Mouse (Mus musculus) layer of hippocampus, adult 9-10 months (tissue): Measurements from ENCODE around the gene Fam69a.
A peak's percentile ranks its signal among the peaks of the same experiment; 100 is the strongest.
"Not testable (repeated sequence)": the region's sequence is repeated elsewhere in the genome, so short reads cannot be mapped to it uniquely, and the experiment has no call there.

ENCODE experiments used
- DNase-seq: peaks from one replicate; pipeline ENCODE4 v3.0.0; 2022; ENCODE audit warnings: low spot score

Fam69a gene

DNA sequence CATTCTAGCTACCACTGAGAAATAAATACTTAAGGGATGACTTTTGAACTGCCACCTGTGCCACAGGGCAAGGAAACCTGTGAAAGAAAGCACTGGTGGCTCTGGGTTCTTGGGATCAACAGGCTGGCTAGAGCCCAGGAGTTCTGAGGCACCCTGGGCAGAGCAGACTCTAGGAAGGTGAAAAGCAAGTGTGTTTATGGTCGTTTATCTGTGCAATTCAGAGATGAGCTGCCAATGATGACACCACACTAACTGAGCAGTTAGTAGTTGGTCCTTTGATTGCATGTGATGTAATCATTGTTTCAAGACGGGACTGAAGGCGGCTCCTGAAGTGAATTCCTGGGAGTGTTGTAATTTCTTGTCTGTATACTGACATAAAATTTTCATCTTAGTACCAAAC, 82.6 kb downstream of the Fam69a start:
- no peak for DNase-seq

DNA sequence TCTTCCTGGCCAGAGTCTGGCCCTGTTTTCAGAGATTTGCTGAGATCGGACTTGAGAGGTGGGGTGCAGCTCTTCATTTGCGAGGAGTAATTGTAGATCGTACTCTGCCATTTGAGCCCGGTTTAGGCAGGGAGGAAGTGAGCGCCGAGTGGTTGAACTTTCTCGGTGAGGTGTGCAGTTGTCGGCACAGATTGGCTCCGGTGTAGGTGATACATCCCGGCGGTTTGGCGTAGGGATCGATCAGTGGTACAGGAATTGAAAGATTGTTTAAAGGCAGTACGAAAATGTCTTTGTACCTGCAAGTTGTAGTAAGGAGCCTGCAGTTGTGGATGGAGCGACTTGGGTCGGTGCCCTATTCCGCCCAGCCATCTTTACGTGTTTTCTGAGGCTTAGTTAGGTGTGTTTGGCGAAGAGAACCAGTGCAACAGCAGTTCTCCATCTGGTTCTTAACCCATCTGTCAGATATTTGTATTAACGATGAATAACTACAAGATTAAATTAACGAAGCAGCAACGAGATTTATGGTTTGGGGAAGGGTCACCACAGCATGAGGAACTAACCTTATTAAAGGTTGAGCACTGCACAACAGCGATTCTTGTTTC, 85.8 kb downstream of the Fam69a start:
- peak; percentile 27 for DNase-seq

DNA sequence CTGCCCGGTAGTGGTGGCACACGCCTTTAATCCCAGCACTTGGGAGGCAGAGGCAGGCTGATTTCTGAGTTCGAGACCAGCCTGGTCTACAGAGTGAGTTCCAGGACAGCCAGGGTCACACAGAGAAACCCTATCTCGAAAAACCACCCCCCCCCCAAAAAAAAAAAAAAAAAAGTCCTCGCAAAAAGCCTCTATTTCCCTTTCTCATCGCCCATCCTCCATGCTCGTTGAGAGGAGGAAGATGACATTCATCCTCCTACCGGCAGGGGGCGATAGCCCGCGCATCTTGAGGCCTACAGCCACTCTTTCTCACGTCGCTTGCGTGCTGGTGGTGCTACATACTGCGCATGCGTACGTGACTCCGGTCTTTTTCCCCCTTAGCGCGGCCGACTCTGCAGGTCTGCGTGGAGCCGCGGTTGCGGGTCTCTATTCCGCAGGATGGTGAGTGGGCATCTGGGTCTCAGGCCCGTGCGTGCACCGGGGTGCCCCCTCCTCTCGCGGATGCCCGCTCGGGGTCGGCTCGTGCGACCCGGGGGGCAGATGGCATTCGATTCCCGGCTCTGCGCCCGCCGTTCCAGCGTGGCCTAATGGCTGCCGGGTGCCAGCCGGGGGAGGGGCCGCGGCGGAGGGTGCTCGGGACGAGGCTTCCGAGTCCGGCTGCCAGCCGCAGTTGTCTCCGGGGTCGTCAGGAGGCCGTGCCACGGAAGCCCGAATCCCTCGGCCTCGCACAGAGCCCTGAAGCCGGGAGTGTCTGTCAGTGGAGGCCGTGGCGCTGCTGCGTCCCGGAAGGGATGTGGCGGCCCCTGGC, 86.5 kb downstream of the Fam69a start, which contains the start of gene Rpl5:
Rpl5 (plus strand) TSS at position 297 of the 808 bp plus-strand sequence.
- peak; percentile 94 for DNase-seq

DNA sequence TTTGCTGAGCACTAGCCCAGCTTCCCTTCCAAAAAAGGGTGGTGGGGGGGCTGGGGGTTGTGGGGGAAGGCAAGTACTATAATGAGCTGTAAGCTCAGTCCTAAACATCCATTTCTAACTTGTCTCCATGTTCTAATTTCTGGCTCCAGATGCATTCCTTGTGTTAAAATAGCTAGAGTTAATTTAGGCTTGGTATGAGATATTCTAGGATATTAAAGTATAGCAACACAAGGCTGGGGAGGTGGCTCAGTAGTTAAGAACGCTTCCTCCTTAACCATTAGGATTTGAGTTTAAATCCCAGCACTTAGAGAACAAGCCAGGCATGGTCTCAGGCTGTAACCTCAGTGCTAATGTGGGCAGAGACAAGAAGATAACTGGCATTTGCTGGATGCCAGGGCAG, 90.6 kb downstream of the Fam69a start:
- no peak for DNase-seq

DNA sequence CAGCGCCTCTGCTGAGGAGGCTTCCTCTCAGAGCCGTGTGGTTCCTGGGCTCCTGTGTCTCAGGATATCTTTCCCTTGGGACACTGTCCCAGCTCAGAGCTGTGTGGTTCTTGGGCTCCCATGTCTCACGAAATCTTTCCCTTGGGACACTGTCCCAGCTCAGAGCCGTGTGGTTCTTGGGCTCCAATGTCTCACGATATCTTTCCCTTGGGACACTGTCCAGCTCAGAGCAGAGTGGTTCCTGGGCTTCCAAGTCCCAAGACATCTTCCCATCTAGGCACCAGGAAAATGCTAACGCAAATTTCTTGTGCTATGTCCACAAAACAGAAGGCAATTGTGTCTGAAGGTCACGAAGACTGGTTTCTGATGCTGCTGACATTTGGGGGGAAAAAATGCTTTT, 92.2 kb downstream of the Fam69a start:
- no peak for DNase-seq

DNA sequence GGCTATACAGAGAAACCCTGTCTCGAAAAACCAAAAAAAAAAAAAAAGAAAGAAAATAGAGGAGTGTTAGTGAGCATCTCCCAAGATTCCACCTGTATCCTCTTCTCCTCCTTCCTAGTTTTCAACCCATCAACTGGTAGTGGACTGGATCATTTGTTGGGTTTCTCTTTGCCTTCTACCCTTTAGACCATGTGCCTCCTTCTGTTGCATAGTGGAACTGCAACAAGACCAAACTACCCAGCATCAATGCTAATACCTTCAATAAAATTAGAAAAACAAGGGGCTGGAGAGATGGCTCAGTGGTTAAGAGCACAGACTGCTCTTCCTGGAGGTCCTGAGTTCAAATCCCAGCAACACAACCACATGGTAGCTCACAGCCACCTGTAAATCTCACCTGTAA, 95.4 kb downstream of the Fam69a start:
- DNase-seq = not testable (repeated sequence)

DNA sequence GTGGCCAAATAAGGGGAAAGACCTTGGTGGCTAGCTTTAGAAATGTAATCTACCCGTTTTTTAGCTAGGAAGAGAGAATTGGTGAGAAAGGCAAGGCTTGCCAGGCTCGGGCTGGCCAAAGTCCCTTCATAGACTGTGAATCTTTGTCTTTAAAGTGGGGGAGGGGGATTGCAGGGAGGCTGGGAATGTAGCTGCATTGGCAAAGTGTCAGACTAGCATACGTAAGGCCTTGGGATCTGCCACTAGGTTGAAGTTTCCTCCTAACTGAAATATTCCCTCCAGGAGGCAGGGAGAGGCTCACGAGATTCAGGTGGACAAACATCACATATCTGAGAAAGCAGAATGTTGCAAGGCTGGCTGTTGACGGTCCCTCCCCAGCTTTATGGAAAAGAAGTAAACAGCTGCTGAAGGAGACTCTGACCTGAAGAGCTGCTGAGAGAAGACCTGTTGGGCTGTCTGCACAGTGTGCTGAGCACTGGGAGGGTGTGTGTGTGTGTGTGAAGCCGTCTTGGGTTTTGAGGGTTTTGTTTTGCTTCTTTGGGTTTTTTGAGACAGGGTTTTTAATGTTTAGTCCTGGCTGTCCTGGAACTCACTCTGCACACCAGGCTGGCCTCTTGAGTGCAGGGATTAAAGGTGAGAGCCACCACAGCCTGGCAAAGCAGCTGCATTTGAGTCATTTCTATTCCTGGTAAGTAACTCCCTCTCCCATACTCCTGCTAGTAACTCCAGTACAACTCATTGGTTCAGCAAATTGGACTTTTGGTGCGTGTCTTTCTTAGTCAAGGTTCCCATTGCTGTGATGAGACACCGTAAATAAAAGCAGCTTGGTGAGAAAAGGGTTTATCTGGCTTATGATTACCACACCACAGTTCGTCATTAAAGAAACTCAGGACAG, 96.6 kb downstream of the Fam69a start:
- no peak for DNase-seq

DNA sequence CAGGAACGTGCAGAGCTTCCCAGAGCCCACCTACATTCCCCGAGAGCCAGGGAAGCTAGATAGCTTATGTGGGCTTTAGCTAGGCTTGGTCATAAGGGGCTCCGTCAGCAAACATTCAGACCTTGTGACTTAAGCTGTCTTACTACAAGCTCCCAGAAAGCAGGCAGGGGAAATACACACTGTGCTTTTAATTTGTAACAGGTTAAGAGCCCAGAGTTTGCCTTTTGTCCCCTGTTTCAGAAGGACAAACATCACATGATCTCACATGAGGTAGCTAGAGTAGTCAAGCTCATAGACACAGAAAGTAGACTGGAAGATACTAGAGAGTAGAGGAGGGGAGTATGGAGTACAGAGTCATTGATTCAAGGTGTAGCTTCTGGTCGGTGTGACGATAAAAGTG, 106.2 kb downstream of the Fam69a start:
- DNase-seq = no peak

DNA sequence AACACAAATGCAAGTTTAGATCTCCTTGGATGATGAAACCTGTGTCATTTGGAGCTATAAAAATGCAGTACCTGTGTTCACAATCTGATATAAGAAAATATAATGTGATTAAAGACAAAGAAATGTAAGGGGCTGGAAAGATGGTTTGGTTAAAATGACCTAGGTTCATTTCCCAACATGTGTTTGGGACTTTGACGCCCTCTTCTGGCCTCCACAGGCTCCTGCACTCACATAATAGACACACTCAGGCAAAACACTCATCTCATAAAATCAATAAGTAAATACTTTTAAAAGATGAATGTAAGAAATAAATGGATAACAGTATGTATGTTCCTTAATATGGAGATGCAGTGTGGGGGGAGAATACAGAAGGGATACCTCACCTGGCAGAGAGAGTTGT, 109.8 kb downstream of the Fam69a start:
- no peak for DNase-seq

DNA sequence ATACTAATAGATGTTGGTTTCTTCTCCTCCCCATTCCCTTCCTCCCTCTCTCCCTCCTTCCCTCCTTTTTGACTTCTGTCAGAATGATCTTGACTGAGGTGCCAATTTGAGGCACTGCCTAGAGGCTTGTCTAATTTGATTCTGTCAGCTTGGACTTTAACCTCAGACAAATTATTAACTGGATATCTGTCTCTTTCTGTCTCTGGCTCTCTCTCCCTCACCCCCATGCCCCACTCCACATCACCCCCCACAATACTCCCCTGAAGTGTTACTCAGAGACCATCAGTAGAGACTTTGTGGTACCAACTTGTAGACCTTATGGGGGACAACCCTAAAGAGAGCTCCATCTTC, 111.6 kb downstream of the Fam69a start:
- DNase-seq = no peak

DNA sequence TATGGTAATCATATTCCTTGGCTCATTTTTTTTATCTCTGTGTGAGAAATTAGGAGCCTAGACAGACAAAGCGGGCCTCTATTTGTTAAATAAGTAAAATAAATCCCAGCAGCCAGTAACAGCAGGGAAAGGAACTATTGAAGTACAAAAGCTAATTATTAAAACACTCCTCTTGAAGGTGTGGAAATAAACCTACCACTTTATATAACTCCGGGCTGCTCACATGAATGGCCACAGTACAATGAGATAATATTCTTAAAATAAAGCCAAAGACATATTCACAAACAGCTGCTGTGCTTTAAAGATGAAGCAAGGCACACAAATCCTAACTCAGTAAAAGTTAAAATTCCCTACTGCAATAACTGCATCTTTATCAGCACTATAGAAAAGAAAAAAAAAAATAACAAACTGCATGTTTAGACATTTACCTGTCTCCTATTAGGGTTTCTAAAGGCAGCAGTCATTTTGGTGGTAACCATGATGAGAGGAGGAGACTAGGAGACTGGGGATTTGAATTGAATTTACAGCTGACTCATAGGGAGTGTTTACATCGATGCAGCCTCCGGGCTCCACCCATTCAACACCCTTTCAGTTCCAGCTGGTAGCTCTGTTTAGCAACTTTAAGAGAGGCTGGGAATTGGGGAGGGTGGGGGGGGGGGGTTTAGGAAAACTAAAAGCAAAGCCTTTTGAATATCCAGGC, 112.2 kb downstream of the Fam69a start, which contains the start of gene Evi5:
Evi5 (minus strand) TSS at position 547 of the 700 bp plus-strand sequence.
- no peak for DNase-seq

DNA sequence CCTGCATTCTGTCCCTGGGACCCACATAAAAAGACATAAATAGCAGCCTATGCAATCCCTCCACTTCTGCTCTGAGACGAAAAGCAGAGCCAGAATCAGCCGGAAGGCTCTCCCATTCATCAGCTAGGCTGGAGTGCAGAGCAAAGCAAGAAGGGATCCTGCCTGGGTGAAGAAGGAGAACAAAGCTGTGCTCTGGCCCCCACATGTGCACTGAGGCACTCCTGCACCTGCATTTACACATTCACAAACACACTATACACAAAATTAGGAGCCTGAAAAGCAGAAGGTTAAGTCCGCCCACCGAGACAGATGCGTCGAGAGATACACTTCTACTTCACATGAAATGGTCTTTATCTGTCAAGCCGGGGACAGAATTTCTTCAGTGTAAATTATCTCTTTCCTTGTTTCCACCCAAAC, 113.0 kb downstream of the Fam69a start:
- no peak for DNase-seq

DNA sequence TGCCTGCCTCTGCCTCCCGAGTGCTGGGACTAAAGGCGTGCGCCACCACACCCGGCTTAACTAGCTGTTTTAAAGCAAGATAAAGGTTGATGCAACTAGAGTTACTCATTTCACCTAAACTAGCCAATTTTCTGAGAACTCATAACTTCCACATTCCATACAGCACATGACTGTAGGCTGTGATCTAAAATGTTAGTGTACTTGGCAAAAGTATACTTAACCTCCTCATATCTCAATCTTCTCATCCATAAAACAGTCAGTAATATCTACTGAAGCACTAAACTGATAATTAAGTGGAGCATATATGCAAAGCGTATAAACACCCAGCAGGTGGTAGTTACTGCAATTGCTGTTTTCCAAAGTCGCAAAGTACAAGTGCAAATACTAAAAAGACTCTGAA, 113.6 kb downstream of the Fam69a start:
- DNase-seq = no peak

DNA sequence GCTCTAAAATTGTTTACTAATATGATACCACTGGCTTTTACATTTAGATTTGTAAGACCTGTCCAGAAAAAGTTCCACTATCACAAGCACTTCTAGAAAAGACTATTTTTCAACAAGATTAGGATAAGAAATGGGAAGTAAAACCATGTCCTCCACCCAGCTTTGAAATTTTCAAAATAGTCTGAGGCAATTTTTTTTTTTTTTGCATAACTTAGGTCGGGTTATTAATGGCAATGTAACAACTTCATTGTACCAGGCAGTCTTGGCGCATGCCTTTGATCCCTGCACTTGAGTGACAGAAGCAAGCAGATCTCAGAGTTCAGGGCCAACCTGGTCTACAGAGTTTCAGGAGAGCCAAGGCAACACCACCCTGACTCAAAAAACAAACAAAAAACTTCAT, 117.2 kb downstream of the Fam69a start:
- DNase-seq = no peak

DNA sequence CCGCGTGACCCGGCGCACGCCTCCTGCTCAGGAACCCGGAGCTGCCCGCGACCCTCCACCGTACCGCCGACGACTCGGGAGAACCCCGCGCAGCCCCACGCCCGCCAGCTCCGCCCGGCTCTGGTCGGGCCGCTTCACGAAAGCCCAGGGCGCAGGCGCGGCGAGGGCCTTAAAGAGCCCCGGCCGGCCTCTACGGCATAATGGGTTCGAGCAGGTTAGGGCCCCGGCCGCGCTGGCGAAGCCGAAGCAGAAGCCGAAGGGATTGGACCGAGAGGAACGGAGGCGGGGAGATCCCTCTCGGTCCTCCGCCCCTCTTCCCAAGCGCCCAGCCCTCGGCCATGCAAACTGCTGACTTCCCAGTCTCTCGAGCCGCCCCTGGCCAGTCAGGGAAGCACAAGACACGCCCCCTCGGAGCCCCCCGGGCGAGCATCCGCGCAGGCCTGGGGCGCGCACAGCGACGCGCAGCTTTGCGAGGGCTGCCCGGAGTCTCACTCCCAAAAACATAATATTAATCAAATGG, 117.9 kb downstream of the Fam69a start:
- DNase-seq = peak; percentile 72

DNA sequence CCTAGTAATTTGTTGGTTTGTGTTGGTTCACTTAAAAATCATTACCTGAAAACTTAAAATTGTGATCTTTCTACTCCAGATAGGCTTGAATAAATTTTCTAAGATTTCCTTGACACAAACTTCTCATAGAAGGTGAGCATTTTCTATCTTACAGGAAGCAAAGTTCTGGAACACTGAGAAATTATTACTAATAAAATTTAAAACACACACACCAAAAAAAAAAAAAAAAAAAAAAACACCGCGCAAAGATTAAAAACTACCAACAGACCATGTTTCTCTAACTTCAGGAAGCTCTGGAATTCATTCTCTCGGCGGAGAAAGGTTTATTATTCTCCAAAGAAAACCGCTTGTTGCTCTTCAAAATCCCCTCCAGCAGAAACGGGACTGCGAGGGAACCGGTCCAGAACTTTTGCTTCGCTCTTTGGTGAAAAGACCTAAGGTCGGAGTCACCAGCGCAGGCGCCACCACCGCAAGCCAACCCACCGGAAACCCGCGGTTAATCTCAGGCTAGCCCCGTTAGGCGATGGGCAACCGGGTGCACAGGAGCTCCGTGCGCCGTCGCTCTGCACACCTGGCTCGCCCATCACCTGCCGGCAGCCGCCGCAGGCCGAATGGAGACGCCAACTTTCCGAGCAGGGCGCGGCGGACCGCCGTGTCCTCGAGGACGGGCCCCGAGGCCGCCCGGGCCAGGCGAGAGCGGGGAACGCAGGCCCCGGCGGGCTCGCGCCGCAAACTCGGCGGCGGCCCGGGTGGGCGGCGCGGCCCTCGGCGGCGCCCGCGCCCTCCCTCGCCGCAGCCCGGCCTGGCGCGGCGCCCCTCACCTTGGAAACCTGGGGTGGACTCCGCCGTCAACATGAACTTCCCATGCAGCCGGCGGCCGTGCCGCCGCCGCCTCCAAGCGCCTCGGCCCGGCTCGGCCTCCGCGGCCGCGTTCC, 118.6 kb downstream of the Fam69a start:
- no peak for DNase-seq

DNA sequence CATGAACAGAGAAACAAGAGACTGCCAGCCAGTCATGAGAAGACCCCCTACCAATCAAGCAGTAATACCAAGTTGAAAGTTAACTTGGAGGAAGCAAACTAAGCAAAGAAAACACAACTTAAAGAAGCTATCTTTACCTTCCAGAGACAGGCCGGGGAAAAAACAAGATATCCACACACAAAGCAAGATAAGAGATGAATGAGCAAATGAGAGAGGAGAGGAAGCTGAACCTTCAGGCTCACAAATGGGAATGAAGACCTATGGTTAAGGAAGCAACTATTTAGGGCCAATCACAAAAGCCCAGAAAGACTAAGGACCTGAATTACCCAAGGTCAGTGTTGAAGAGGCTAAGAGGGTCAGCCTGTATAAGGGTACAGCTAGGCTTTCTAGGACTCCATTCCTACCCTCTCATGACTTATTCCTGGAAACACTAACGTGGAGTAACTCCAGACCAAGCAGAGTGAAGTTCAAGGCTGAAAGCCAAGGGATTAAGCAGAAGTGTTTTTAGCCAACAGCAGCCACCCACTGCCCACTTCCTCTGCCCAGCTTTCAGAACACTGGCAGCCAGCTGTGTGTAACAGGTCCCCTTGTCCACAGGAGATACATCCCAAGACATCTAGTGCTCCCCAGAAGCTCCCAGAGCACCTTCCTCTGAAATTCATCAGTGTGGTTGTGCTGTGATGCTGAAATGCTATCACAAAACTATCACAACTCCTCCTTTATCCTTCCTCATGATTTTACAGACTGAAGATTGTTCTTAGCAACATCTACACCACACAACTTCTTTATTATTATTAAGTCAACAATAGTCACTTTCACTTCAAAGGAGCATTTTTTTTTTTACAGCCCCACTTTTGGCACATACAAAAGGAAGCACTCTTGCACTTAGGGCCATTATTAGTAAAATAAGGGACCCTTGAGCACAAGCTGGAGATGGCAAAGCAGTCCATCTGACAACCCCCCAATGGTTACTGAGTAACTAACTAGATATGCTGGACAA, 120.5 kb downstream of the Fam69a start:
- no peak for DNase-seq

DNA sequence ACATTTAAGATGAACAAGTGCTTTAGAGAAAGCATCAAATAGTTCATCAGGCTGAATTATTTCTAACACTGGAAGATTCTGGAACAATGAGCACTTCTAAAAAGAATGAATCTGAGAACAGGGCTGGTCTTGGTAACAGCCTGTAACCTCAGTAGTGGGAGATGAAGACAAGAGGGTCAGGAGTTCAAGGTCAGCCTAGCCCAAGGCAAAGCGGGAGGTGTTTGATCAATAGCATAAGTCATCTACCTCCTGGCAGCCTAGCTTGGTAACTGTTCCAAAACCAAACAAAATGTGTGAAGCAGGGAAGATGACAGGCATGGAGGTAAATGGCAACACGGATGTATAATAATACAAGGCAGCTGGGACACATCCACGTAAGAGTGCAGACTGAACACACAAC, 122.9 kb downstream of the Fam69a start:
- no peak for DNase-seq

DNA sequence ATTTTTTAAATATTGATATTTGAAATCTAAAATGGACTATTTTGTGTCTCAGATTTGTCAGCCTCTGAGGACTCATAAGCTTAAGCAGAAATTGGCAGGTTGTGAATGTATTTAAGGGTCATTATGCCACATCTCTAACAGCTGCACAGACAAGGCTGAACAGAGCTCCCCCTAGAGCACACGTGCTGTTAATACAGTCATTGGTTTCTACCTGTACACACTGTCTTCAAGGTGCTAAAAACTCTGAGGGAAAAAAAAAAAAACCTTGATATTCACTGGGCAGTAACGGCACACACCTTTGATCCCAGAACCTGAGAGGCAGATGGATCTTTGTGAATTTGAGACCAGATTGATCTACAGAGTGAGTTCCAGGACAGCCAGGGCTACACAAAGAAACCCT, 127.9 kb downstream of the Fam69a start:
- no peak for DNase-seq
